17 mouse cellular contexts compared by ENCODE assay signal in genomic region chr1:67092473-67092872, GRCm38 (mm10). TPM values are rescaled to one million over a fixed set of nuclear protein-coding genes. Genes with fewer than 3 reads are reported as not detected.
"Had no signal": no experiment of that assay in that cellular context is flagged by ENCODE, and none has a peak within 500 bp of the region (broad histone marks: within the 10 kb centered on the region; RNA-seq: fewer than 3 reads in every experiment).

No protein-coding gene starts in this region.

- H3K4me1 ChIP-seq: neural tube, embryonic 13.5 days; neural tube, embryonic 15.5 days; stomach, embryonic 15.5 days had no signal

- H3K36me3 ChIP-seq: neural tube, embryonic 13.5 days; neural tube, embryonic 15.5 days; stomach, embryonic 15.5 days had no signal

- H3K4me2 ChIP-seq: neural tube, embryonic 13.5 days; neural tube, embryonic 15.5 days; stomach, embryonic 15.5 days had no signal

- H3K9me3 ChIP-seq: neural tube, embryonic 13.5 days; neural tube, embryonic 15.5 days; stomach, embryonic 15.5 days had no signal

- H3K27ac ChIP-seq: neural tube, embryonic 13.5 days; neural tube, embryonic 15.5 days; stomach, embryonic 15.5 days; stomach, postnatal 0 days had no signal

- H3K9ac ChIP-seq: neural tube, embryonic 13.5 days; neural tube, embryonic 15.5 days; stomach, embryonic 15.5 days had no signal

- H3K4me3 ChIP-seq: neural tube, embryonic 13.5 days; neural tube, embryonic 15.5 days; stomach, embryonic 15.5 days had no signal

- H3K27me3 ChIP-seq: neural tube, embryonic 13.5 days; neural tube, embryonic 15.5 days; stomach, embryonic 15.5 days had no signal

- DNase-seq: retina, postnatal 1 day; right cerebral cortex, adult 18-20 months; right cerebral cortex, postnatal 14 days; right cerebral cortex, postnatal 25 days; right cerebral cortex, postnatal 4 days; spleen, adult 18-20 months; thymus, adult 18-20 months; thymus, adult 2 months; thymus, postnatal 14 days; thymus, postnatal 25 days; thymus, postnatal 36 days; thymus, postnatal 4 days had no signal

RNA-seq across cellular contexts. Expression of gene Cps1, which starts 30.4 kb away (rescaled TPM):
- total RNA-seq: neutrophil, adult 5-6 weeks had no signal
